Mouse (Mus musculus) cerebellum, adult 8-10 months (tissue): ENCODE measurements around the gene Jsrp1.
A peak's percentile ranks its signal among the peaks of the same experiment; 100 is the strongest.
"Not testable (repeated sequence)": the region's sequence is repeated elsewhere in the genome, so short reads cannot be mapped to it uniquely, and the experiment has no call there.

Experiments
- DNase-seq: peaks from one replicate; pipeline ENCODE4 v3.0.0; 2022

Gene Jsrp1

DNA sequence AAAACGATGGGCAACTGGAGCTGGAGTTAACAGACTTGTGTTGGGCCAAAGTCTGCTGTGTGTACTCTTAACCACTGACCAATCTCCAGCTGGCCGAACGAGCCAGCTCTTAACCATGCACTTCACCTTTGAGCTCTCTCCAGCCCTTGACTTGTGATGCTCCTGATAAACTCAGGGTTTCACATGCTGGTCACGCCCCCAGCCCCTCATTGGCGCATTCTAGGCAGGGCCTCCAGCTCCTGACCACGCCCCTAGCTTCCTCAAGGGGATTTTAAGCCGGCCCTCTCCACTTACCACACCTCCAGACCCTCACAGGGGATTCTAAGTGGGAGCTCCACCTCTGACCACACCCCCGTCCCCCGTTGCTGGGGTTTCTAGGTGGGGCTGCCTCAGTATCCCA lies 17.8 kb upstream of the Jsrp1 start:
- DNase-seq = no peak

DNA sequence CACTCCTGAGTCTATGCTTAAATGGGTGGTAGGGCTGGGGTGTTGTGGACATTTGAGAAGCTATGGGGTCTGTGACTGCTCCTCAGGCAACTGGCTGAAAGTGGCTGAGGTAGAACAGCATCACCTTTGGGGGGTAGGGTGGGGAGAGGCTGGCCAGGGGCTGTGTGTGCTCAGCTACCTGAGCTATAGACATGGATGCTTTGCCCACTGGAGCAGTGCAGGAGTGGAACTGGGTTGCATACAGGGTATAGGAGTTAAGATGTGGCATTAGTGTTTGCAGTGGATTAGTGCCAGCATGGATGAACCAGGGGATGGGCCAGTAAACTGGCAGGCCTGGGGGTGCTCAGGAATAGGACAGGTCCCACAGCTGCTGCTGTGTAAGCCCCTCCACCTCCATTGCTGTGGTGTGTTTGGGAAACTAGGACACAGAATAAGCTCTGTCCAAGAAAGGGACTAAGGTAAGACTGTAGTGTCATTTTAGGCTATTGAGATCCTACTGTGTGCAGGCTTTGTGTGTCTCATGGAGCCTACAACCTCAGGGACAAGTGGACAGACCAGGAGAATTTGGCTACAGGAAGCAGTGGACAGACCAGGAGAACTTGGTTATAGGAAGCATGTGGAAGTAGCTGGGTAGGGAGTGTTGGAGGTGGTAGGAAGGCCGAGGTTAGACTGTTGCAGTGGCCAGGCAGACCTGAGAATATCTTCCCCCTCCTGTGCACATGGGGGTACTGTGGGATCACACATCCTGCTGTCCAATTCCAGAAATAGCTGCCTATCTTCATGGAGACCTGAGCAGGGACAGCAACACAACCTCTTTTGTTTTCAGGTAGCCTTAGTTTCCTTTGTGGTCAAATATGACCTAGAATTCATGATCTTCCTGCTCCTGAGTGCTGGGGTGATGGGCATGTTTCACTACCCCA lies 16.3 kb upstream of the Jsrp1 start:
- no peak for DNase-seq

DNA sequence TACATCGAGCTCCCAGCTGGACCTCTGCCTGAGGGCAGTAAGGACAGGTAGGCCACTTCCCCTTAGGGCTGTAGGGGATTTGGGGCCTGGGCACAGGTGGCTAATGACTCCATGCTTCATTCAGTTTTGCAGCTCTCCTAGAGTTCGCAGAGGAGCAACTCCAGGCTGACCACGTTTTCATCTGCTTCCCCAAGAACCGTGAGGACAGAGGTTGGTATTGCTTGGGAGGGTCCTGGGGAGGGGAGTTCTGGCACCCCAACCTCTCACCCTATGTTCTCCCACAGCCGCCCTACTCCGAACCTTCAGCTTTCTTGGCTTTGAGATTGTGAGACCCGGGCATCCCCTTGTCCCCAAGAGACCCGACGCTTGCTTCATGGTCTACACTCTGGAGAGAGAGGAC lies 15.3 kb upstream of the Jsrp1 start:
- not testable (repeated sequence) for DNase-seq

DNA sequence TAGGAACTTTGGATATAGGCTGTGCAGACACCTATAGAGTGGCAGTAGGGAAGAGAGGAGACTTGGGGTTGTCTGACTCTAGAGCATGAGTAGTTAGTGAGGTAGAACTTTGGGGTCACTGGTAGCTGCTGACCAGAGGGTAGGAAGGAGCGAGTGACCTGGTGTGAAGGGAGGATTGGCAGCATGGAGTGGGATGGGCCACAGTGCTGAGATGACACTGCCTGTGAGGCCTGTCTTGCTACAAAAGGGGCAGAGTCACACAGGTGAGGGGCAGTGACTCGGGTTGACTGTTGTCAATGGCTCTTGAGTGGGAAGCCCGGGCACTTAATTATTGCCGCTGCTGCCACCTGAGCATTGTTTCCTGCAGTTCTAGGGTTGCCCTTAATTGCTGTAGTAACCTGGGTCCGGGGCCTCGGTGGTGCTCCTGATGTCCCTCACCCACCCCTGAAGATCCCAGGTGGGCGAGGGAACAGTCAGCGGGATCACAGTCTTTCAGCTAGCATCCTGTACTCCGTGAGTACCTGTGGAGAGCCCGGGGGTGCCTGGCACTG lies 14.6 kb upstream of the Jsrp1 start:
- DNase-seq = no peak

- no peak for DNase-seq
Observed at GRCm38 (mm10) chr10:80827063-80827869, 14.0 kb upstream of the Jsrp1 start.

DNA sequence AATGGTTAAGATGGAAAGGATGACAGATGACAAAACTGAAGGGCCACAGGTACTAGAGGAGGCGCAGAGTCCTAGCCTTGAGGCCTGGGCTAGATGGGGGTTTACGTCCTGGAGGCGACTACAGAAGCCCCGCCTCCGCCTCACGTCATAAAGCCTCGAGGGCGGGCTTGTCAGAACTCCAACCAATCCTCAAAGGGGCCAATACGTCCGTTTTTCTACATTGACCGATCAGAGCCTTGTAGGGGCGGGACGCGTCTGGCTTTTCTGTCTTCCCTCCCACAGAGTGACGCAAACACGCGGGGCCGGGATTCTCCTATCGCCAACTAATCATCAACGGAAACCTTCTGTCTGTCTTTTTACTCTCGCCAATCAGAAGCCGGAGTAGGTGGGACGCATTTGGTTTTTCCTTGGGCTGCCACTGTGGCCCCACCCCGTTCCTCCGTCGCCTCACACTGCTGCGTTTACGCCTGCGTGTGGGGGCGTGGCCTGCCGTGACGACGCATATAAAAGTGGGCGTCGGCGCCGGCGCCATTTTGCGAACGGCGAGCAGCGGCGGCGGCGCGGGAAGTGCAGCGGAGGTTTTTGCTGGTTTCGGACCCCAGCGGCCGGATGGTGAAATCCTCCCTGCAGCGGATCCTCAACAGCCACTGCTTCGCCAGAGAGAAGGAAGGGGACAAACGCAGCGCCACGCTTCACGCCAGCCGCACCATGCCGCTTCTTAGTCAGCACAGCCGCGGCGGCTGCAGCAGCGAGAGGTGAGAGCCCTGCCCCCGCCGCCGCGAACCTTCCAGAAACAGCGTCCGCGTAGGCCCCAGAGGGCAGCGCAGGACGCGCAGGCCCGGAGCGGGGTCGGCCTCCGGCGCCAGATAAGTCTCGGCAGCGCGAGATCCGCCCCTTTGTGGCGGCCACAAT lies 13.1 kb upstream of the Jsrp1 start, which contains the start of gene Oaz1:
Oaz1 (plus strand) TSS at position 506 of the 912 bp plus-strand sequence.
- peak; percentile 99 for DNase-seq

- no peak for DNase-seq
Observed at GRCm38 (mm10) chr10:80824827-80825226, 11.5 kb upstream of the Jsrp1 start.

DNA sequence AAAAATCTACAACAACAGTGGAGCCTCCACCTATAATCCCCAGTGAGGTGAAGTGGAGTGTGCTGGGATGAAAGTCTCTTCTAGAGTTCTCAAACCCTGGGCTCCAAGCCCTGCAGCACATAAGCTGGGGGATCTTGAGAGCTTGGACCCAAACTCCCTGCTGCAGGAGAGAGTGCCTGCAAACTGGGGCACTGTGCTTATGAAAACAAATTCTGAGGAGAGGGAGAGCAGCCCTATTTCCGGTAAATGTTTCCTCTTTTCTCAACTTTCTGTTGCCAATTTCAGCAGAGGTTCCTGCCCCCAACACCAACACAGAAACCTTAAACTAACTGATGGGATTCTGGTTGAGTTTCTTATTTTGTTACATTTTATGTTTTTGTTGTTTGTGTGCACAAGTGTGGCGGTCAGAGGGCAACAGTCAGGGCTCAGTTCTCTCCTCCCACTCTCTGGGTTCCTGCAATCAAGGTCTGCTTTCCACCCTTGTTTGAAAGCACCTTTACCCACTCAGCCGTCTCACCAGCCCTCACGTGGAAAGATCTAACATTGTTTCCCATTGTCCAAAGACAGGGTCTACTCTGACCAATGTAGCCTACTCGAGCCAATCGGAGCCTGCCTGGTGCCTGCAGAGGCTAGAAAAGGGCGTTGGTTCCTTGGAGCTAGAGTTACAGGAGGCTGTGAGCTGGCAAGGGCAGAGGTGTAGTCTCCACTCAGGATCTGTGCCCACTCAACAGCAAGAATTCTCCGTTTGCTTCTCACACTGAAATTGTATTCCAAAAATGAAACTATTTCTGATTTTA lies 10.7 kb upstream of the Jsrp1 start:
- DNase-seq = no peak

GRCm38 (mm10) chr10:80823316-80823715 lies 10.0 kb upstream of the Jsrp1 start:
- DNase-seq = no peak

DNA sequence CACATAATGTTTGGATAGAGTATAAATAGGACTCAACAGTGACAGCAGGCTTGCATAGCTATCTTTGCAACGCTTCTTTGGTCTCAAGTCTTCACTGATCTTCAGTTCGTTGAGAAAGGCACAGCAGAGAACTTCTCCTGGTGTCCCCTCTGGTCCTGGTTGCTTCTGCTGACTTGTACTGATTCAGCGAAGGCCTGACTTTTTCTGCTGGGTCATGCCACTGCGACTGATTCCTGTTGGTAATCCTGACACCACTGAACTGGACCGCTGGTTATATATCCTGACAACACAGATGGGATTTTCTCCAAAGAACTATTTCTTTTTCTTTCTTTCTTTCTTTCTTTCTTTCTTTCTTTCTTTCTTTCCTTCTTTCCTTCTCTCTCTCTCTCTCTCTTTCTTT lies 9.2 kb upstream of the Jsrp1 start:
- no peak for DNase-seq

GRCm38 (mm10) chr10:80821991-80822390 lies 8.7 kb upstream of the Jsrp1 start:
- DNase-seq = peak; percentile 35

- DNase-seq = no peak
Observed at GRCm38 (mm10) chr10:80819406-80819805, 6.1 kb upstream of the Jsrp1 start.

DNA sequence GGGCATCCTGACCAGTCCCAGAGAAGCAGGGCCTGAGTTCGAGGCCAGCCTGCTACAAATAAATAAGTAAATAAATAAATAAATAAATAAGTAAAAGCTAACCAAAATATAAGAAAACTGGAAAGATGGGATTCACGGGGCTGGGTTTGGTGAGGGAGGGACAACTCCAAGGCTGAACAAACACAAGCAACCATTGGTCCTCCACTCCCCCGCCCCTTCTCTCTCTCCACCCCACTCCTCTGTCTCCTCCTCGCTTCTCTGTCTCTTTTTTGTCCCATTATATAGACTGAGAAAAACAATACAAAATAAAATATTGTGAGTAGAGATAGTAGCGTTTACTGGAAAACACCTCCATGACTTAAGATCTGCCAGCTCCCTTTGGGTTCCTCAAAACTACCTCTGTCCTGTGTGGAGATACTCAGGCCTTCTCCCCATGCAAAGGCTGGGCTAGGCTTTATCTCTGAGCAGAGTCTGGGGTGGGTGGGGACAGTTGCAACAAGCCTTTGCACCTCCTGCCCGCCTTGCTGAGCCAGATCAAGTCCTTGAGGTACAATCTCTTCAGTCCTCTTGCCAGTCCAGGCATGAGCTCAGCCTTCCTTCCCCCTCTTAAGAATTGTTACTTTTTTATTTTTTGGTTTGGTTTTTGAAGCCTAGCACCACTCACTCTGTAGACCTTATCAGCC lies 5.4 kb upstream of the Jsrp1 start:
- DNase-seq = no peak

DNA sequence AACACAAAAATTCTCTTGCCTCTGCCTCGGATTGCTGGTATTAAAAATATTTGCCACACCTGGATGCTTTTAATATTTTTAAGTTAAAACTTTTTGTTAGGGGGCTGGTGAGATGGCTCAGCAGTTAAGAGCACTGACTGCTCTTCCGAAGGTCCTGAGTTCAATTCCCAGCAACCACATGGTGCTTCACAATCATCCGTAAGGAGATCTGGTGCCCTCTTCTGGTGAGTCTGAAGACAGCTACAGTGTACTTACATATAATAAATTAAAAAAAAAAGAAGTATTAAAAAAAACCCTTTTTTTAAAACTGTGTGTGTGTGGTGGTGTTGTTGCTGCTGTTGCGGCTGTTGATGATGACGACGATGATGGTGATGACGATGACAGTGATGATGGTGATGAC lies 4.7 kb upstream of the Jsrp1 start:
- DNase-seq = not testable (repeated sequence)

DNA sequence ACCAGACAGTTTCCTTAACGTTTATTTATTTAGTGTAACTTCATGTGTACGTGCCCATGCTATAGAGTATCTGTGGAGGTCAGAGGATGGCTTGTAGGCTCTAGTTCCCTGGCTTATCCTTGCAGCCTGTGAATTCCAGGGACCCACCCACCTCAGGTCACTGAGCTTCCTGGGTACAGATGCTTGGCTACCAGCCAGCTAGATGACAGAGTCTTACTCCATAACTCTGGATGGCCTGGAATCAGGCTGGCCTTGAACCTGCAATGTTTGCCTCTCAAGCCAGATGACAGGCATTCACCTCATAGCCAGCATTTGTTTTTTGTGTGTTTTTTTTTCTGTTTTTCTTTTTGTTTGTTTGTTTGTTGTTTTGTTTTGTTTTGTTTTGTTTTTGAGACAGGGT lies 3.9 kb upstream of the Jsrp1 start:
- no peak for DNase-seq

DNA sequence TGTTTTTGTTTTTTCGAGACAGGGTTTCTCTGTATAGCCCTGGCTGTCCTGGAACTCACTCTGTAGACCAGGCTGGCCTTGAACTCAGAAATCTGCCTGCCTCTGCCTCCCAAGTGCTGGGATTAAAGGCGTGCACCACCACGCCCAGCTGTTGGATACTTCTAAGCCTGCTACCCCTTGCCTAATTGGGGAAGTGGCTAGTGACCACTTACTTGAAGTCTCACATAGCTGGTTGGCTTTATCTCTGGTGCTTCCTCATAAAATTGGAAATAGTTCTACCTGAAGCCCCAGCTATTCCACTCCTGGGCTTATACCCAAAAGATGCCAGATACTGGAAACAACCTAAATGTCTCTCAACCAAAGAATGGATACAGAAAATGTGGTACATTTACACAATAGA lies 3.0 kb upstream of the Jsrp1 start:
- DNase-seq = not testable (repeated sequence)

DNA sequence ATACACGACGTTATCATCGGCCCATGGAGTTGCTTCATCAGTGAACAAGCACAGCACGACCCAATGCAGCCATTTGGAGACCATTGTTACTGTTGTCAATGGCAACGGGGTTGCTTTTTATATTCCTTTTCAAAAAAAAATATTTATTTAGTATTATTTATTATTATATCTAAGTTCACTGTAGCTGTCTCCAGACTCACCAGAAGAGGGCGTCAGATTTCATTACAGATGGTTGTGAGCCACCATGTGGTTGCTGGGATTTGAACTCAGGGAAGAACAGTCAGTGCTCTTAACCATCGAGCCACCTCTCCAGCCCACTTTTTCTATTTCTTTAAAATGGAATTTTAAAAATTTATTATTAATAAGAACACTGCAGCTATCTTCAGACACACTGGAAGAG lies 1.5 kb upstream of the Jsrp1 start:
- DNase-seq = no peak

DNA sequence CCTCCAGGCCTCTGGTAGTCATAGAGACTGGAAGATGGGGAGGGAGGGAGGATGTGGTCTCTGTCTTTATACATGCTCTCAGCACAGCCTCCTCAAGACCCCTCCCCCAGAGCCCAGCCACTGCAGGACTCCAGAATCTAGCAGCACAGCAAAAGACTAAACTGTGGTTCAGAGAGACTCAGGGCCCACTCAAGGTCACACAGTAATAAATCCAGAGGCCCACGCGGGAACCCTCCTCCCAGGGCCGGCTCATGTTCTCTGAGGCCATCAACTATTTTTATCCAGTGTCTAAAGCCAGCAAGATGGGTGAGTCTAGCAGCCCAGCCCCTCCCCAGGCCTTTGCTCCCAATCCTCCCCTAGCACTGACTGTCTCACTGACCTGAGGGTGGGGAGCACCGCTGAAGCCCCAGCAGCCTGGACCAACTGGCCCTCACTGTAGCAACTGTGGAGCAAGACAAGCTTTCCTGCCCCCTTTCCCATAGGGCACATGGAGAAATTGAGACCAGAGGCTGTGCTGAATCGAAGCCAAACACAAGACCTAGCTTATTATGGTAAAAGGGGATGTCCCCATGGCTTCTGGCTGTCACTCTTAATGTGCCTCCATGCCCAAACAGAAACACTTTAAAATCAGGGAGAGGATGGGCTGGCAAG lies 782 bp downstream of the Jsrp1 start:
- DNase-seq = no peak

DNA sequence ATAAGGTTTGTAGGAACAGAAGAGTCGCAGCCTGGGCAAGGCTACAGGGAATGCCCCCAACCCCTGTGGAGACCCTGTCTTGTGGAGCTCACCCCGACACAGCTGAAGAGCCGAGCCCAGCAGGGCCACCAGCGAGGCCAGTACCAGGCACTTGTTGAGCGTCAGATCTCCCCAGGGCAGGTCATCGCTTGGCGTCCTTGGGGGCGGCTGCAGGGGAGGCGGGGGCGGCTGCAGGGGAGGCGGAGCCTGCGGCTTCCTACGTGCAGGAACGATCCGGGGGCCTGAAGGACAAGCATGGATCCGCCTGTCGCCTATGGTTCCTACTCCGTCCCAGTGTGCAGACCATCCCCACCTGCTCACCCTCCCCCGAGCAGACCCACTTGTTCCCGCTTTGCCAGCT lies 3.2 kb downstream of the Jsrp1 start:
- DNase-seq = no peak

DNA sequence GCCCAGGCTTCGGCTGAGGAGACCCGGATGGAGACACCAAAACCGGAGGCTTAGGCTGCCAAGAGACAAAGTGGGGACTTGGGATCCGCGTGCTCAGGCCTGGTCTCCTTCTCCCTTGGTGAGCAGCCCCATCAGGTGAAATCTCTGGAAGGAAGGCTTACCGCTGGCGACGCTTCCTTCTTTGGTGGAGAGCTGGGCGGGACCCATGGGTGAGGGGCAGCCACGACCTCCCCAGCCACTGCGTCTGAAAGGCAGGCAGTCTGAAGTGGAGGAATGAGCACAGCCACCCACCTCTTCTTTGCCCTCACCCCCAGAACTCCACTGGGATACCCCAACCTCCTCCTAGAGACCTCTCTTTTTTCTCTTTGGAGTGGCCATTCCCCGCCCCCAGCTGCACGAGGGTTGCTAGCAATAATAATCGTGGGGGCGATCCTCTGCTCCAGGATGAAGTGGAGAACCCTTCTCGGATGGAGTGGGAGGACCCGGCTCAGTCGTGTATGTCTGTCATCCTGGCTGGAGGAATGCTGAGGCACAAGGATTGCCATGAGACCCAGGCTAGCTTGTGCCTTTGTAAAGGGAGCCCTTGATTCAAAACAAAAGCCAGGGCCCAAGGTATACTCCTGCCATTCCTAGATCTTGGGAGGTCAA lies 4.2 kb downstream of the Jsrp1 start:
- DNase-seq = no peak
